Mouse (Mus musculus) T-helper 1 cell (primary cell): ENCODE results near the gene Imp3.
"Not testable (repeated sequence)": the region's sequence is repeated elsewhere in the genome, so short reads cannot be mapped to it uniquely, and the experiment has no call there.

Source experiments
- in situ Hi-C: fragments of 300-600 bp; cut with MboI, MseI; formaldehyde crosslinking; loops from one replicate; pipeline ENCODE4 v1.15.1; 2025; ENCODE audit warnings: high pct_unique_total_duplicates

Gene Imp3

DNA sequence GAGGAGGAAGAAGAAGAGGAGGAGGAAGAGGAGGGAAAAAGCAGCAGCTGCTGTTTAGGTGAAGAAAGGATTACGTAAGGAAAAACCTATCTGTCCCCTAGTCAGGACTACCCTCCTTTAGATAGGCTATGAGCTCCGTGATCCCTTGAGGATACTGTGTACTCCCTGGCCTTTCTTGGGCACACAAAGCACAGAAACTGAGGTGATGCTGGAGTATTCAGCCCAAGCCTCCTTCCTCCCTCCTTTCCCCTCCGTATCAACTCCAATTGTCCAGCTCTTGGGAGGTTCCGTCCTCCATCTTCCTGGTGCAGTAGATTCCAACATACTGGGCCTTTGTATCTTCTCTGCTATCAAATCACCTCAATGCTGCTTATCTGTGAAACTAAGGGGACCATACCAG is 14.5 kb upstream of the Imp3 start:
- in situ Hi-C loops = no loop called here

- in situ Hi-C loops = no loop called here
Measured at GRCm38 (mm10) chr9:56923841-56924650, 13.2 kb upstream of the Imp3 start.

DNA sequence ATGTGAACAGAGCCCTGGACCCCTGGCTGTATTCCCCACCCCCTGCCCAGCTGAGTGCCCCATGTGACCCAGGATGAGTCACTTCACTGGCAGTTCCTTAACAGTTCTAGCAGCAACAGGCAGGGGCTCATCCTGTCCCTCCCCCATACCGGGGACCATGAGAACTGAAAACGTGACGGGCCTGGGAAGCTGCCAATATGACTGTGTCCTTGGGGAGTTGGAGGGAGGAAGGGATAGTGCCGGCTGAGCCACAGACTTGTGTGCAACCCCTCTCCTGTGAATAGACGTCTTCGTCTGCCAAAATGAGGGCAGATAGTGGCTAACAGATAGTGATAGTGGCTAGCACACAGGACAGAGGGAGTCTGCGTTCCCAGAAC is 12.6 kb upstream of the Imp3 start:
- in situ Hi-C loops = no loop called here

DNA sequence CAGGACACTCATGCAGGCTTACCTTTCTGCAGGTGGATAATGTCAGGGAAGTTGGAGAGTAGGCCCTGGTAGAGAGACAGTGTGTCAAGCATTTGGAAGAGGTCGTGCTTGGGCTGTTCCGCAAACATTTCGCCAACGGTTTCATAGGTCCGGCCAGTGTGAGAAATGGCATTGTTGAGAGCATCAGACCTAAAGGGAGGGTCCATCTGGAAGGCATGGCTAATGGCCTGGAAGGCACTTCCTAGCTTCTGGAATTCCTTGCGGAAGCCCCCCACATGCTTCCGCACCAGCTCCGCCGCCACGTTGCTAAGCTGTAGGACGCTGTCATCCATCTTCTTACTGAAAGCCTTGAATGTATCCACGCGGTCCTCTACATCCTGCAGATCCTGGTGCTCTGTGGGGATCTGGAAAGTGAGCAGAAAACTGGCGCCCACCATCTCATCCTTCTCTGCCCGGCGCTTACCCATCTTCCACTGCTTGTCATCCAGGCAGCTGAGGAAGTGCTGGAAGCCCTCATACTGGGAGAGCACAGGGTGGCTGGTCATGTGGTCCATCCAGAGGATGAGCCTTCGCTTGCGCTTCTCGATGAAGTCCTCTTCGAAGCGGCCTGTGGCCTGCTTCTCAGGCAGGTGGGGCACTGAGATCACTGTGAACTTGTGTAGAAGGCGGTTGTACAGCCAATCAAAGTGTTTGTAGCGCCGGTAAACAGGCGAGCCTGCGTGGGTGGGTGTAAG is 11.8 kb upstream of the Imp3 start:
- in situ Hi-C loops = no loop called here

- in situ Hi-C loops = no loop called here
Measured at GRCm38 (mm10) chr9:56926025-56926360, 11.3 kb upstream of the Imp3 start.

- in situ Hi-C loops = no loop called here
Measured at GRCm38 (mm10) chr9:56926387-56926786, 10.9 kb upstream of the Imp3 start.

GRCm38 (mm10) chr9:56927191-56928012 is 9.9 kb upstream of the Imp3 start:
- in situ Hi-C loops = no loop called here

DNA sequence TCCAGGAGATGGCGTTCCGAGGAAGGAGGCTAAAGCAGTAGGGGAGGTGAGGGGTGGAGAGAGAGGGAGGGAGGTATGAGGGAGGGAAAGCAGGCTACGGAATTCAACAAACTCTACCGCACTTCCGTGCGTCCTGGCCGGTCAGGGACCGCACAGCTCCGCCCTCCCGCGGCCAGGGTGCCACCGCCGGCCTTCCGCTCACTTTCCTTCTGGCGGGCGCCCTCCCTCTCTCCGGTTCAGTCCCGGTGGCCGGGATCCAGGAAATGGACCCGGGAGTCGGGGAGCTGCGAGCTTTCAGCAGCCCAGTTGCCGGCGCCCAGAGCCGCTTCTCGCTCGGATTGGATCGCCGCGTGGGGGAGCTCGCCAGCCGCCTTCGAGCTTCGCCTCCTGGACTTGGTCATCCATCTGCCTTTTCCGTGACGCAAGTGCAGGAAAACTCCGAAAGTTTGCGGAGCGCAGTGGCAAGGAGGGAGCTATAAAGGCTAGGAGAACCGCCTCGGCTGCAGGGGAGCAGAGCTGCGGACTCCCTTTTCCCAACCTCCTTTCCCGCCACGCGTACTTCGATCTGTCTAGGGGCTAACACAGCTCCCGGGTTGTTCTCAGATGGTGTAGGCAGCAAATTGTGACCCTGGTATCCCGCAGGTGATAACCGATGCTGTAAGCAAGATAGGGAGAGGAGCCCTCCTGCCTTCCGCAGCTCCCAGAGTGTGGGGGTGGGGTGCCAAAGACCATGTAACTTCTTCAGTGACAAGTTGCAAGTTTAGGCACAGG is 9.0 kb upstream of the Imp3 start, which contains the start of gene Snx33:
TSS of gene Snx33 (minus strand) at position 331 of the 771 bp plus-strand sequence.
- in situ Hi-C loops = no loop called here

- in situ Hi-C loops = no loop called here
Measured at GRCm38 (mm10) chr9:56929496-56929895, 7.8 kb upstream of the Imp3 start.

- in situ Hi-C loops = no loop called here
Measured at GRCm38 (mm10) chr9:56930556-56930955, 6.7 kb upstream of the Imp3 start.

DNA sequence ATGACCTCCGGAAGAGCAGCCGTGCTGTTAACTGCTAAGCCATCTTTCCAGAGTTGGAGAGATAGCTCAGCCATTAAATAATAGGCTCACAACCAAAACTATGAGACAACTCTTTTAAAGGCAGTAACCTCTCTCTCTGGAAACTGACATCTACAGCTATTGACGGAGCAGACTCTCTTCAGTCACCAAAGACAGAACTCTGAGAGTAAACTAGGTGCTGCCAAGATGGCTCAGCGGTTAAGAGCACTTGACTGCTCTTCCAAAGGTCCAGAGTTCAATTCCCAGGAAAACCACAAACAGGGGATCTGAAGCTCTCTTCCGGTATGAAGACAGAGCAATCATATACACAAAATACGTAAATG is 433 bp upstream of the Imp3 start:
- in situ Hi-C loops = no loop called here

DNA sequence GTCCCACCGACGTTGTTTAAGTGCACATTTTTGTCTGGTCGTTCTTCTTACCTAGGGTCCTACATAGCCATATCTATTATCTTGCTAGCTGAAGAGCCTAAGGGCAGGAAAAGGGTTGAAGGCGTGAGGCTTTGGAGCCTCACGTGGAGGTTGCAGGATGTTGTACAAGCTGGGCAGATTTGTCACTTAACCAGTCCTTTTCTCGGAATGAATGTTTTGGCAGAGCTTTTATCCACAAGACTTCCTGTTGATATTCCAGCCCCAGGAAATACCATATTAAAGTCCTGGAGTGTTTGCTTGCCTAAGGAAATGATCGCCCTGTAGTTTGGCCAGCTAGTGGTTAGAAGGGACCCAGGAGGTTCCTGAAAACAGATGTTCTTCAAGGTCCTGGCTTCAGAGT is 1.1 kb downstream of the Imp3 start:
- in situ Hi-C loops = no loop called here

GRCm38 (mm10) chr9:56947481-56947880 is 10.2 kb downstream of the Imp3 start:
- in situ Hi-C loops = not testable (repeated sequence)

GRCm38 (mm10) chr9:56948699-56949098 is 11.4 kb downstream of the Imp3 start:
- in situ Hi-C loops = not testable (repeated sequence)

DNA sequence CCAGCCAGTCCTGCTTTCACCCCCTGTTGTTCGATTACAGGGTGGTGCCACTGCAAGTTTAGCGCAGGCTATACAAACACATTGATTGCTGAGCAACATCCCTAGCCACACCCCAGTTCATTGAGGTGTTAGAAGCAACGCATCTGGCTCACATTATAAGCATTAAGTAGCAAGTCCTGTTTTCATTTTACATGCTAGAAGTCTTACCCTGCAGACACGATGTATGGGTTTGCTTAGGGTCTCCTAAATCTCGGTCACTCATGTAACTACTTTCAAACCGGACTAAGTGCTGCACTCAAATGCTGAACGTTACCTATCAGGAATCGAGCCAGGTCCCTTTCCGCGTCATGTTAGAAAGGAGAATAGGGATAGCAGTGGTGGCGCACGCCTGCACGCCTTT is 12.5 kb downstream of the Imp3 start:
- in situ Hi-C loops = no loop called here

GRCm38 (mm10) chr9:56950414-56951400 is 13.4 kb downstream of the Imp3 start, which contains the start of gene Snupn:
Snupn (plus strand) TSS chr9:56950878.
- in situ Hi-C loops = no loop called here

DNA sequence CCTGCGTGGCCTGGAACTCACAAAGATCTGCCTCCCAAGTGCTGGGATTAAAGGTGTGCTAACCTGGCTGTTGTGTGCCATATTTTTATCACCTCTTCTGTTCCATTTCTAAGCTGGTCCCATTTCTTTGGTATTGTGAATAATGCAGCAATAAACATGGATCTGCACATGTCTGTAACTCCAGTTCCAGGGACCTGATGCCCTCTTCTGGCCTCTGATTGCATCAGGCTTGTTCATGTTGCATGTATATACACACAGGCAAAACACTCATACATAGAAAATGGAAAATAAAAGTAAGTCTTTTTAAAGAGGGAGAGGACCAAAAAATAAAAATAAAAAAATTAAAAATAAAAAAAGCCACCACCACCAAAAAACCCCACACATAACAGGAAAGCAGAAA is 16.3 kb downstream of the Imp3 start:
- in situ Hi-C loops = no loop called here

GRCm38 (mm10) chr9:56956966-56957675 is 19.8 kb downstream of the Imp3 start:
- in situ Hi-C loops = no loop called here

- in situ Hi-C loops = no loop called here
Measured at GRCm38 (mm10) chr9:56958689-56959088, 21.4 kb downstream of the Imp3 start.

GRCm38 (mm10) chr9:56961591-56961990 is 24.3 kb downstream of the Imp3 start:
- in situ Hi-C loops = no loop called here
